In genomic region chr5:33681611-33682388, GRCm38 (mm10) we compare ENCODE assay signal across 15 mouse cellular contexts. TPM values are rescaled to one million over a fixed set of nuclear protein-coding genes. Genes with fewer than 3 reads are reported as not detected.
A peak's percentile ranks its signal among the peaks of the same experiment; 100 is the strongest.
DNase-seq lines count a peak whose midpoint lies in the region; ATAC-seq and TF ChIP-seq lines count a peak whose summit lies in the region.
"Had no signal": no experiment of that assay in that cellular context is flagged by ENCODE, and none has a peak within 500 bp of the region (broad histone marks: within the 10 kb centered on the region; RNA-seq: fewer than 3 reads in every experiment).

No protein-coding gene starts in this region.

- no peaks in the 10 kb centered on the region for H3K27me3 ChIP-seq in liver, embryonic 11.5 days (replicated peaks; ENCODE audit: control insufficient read depth, insufficient read depth, low read length)
- H3K27me3 ChIP-seq in stomach, postnatal 0 days (ENCODE audit: control insufficient read depth, insufficient read depth, low read length): no peaks in the 10 kb centered on the region
- H3K27me3 ChIP-seq: neural tube, embryonic 15.5 days; stomach, embryonic 15.5 days had no signal

- peak; percentile 72 for ATAC-seq in activated CD4-positive, CD25-positive, alpha-beta regulatory T cell, adult 4 months
- peak; percentile 89 for ATAC-seq in liver, embryonic 11.5 days (replicated peaks; ENCODE audit: low FRiP score)
- ATAC-seq in stomach, postnatal 0 days (ENCODE audit: low FRiP score, low TSS enrichment): no peak
- ATAC-seq: midbrain, embryonic 16.5 days had no signal

- H3K9ac ChIP-seq in liver, embryonic 11.5 days (ENCODE audit: low read depth, low read length): peak overlapping the region; percentile 13; the same call in 1 of the 2 replicates
- no peak overlapping the region for H3K9ac ChIP-seq in stomach, postnatal 0 days (ENCODE audit: low read length)
- H3K9ac ChIP-seq: hindbrain, embryonic 15.5 days; neural tube, embryonic 15.5 days; stomach, embryonic 15.5 days had no signal

- H3K27ac ChIP-seq in liver, embryonic 11.5 days (ENCODE audit: low read depth, low read length): peak overlapping the region; percentile 34
- H3K27ac ChIP-seq in stomach, postnatal 0 days (replicated peaks): peak overlapping the region; percentile 45; the same call in 1 of the 2 replicates
- H3K27ac ChIP-seq: hindbrain, embryonic 15.5 days; left cerebral cortex, adult 2 months; neural tube, embryonic 15.5 days; stomach, embryonic 15.5 days had no signal

- H3K9me3 ChIP-seq in liver, embryonic 11.5 days (ENCODE audit: control insufficient read depth, low read length): no peaks in the 10 kb centered on the region
- no peaks in the 10 kb centered on the region for H3K9me3 ChIP-seq in stomach, postnatal 0 days (ENCODE audit: control insufficient read depth, low read length)
- H3K9me3 ChIP-seq: hindbrain, embryonic 15.5 days; neural tube, embryonic 15.5 days; stomach, embryonic 15.5 days had no signal

- no peaks in the 10 kb centered on the region for H3K36me3 ChIP-seq in liver, embryonic 11.5 days (ENCODE audit: control insufficient read depth, insufficient read depth, low read length)
- H3K36me3 ChIP-seq in stomach, postnatal 0 days (ENCODE audit: control insufficient read depth, insufficient read depth, low read length): no peaks in the 10 kb centered on the region
- H3K36me3 ChIP-seq: hindbrain, embryonic 15.5 days; neural tube, embryonic 15.5 days; stomach, embryonic 15.5 days had no signal

- peak; percentile 4 for DNase-seq in lung, adult 2 months
- DNase-seq in lung, postnatal 25 days (ENCODE audit: low spot score): no peak
- peak; percentile 65 for DNase-seq in liver, embryonic 11.5 days (ENCODE audit: low spot score)
- DNase-seq in stomach, postnatal 0 days (ENCODE audit: low spot score): no peak
- DNase-seq in adrenal gland, adult 8-10 months: no peak
- no peak for DNase-seq in adrenal gland, adult (ENCODE audit: inconsistent age in 2 of 2, low spot score in 1 of 2)
- DNase-seq: cerebellum, postnatal 36 days; kidney, postnatal 36 days had no signal

- 65% methylated on average over 15 of the region's 15 CpGs for WGBS in lung, adult 2 months
- WGBS in liver, embryonic 11.5 days: 31% methylated on average over 15 of the region's 15 CpGs
- WGBS in stomach, postnatal 0 days: 75% methylated on average over 15 of the region's 15 CpGs

- H3K4me2 ChIP-seq in liver, embryonic 11.5 days: peak overlapping the region; percentile 7; the same call in 1 of the 2 replicates
- no peak overlapping the region for H3K4me2 ChIP-seq in stomach, postnatal 0 days (replicated peaks; ENCODE audit: low read depth)
- H3K4me2 ChIP-seq: heart, embryonic 11.5 days; hindbrain, embryonic 15.5 days; neural tube, embryonic 15.5 days; stomach, embryonic 15.5 days had no signal

- no peak for TF ChIP-seq POLR2A in lung, adult 2 months (IDR thresholded peaks at IDR 0.05; ENCODE audit: borderline replicate concordance, extremely low read depth, low read depth, low read length)

- no peaks in the 10 kb centered on the region; the same call in 1 of the 2 replicates for H3K4me1 ChIP-seq in lung, adult 2 months (ENCODE audit: control insufficient read depth, insufficient read depth, low read length)
- peaks cover 19% of the 10 kb centered on the region for H3K4me1 ChIP-seq in liver, embryonic 11.5 days (replicated peaks; ENCODE audit: control insufficient read depth, insufficient read depth, low read length)
- no peaks in the 10 kb centered on the region for H3K4me1 ChIP-seq in stomach, postnatal 0 days (replicated peaks; ENCODE audit: control insufficient read depth, insufficient read depth)
- H3K4me1 ChIP-seq: hindbrain, embryonic 15.5 days had no signal

- H3K4me3 ChIP-seq in lung, adult 2 months (replicated peaks; ENCODE audit: extremely low read depth, low read depth, low read length): no peak overlapping the region
- H3K4me3 ChIP-seq in liver, embryonic 11.5 days (ENCODE audit: low read depth, low read length): no peak overlapping the region
- no peak overlapping the region for H3K4me3 ChIP-seq in stomach, postnatal 0 days (ENCODE audit: low read depth, low read length)
- H3K4me3 ChIP-seq: hindbrain, embryonic 15.5 days; left cerebral cortex, adult 2 months; neural tube, embryonic 15.5 days; stomach, embryonic 15.5 days had no signal

- no peak for TF ChIP-seq CTCF in lung, adult 2 months (IDR thresholded peaks at IDR 0.05; ENCODE audit: insufficient read depth, low read length)
- TF ChIP-seq CTCF in stomach, postnatal 0 days (IDR thresholded peaks at IDR 0.05; ENCODE audit: low read depth): no peak

- TF ChIP-seq EP300 in stomach, postnatal 0 days (optimal IDR thresholded peaks at IDR 0.05): no peak

RNA-seq across cellular contexts. Expression of gene Tmem129, which starts 23.6 kb away (rescaled TPM):
- 41.5 and 46.1 TPM in 2 replicates for polyA plus RNA-seq in lung, adult 2 months (2012; rRNA removed)
- polyA plus RNA-seq in activated CD4-positive, CD25-positive, alpha-beta regulatory T cell, adult 4 months (2017; shearing (Covaris generic)): 10 to 100 TPM; 26.9 to 27.1 TPM
- 35.7 and 38.0 TPM in 2 replicates for polyA plus RNA-seq in liver, embryonic 11.5 days (2014; fragmentation: Nextera tagmentation; extraction: Ambion mirVana)
- polyA plus RNA-seq in stomach, postnatal 0 days (2015; fragmentation: Nextera tagmentation; extraction: Ambion mirVana): 16.7 and 17.4 TPM in 2 replicates
- total RNA-seq in adrenal gland, adult 8-10 months (2022): 10 to 100 TPM; 28.6 to 37.7 (median 33.2) TPM

RNA-seq across cellular contexts. Expression of gene Tacc3, which starts 23.9 kb away (rescaled TPM):
- 3.1 and 5.3 TPM in 2 replicates for polyA plus RNA-seq in lung, adult 2 months (2012; rRNA removed)
- 10 to 100 TPM; 51.6 to 56.2 TPM for polyA plus RNA-seq in activated CD4-positive, CD25-positive, alpha-beta regulatory T cell, adult 4 months (2017; shearing (Covaris generic))
- polyA plus RNA-seq in liver, embryonic 11.5 days (2014; fragmentation: Nextera tagmentation; extraction: Ambion mirVana): 229 and 255 TPM in 2 replicates
- 33.8 and 44.0 TPM in 2 replicates for polyA plus RNA-seq in stomach, postnatal 0 days (2015; fragmentation: Nextera tagmentation; extraction: Ambion mirVana)
- 1 to 10 TPM; 3.5 to 9.6 (median 6.7) TPM for total RNA-seq in adrenal gland, adult 8-10 months (2022)

RNA-seq across cellular contexts. Expression of gene Slbp, which starts 29.4 kb away (rescaled TPM):
- polyA plus RNA-seq in lung, adult 2 months (2012; rRNA removed): 20.4 and 21.3 TPM in 2 replicates
- 100 to 1,000 TPM; 182 to 187 TPM for polyA plus RNA-seq in activated CD4-positive, CD25-positive, alpha-beta regulatory T cell, adult 4 months (2017; shearing (Covaris generic))
- polyA plus RNA-seq in liver, embryonic 11.5 days (2014; fragmentation: Nextera tagmentation; extraction: Ambion mirVana): 369 and 394 TPM in 2 replicates
- polyA plus RNA-seq in stomach, postnatal 0 days (2015; fragmentation: Nextera tagmentation; extraction: Ambion mirVana): 84.0 and 87.3 TPM in 2 replicates
- 10 to 100 TPM; 34.0 to 42.1 (median 38.5) TPM for total RNA-seq in adrenal gland, adult 8-10 months (2022)

RNA-seq across cellular contexts. Expression of gene Fgfr3, which starts 39.7 kb away (rescaled TPM):
- polyA plus RNA-seq in lung, adult 2 months (2012; rRNA removed): 237 and 258 TPM in 2 replicates
- polyA plus RNA-seq in activated CD4-positive, CD25-positive, alpha-beta regulatory T cell, adult 4 months (2017; shearing (Covaris generic)): under 1 TPM in 1 of 2 experiments, not detected in 1; 0.11 TPM
- 7.8 and 8.5 TPM in 2 replicates for polyA plus RNA-seq in liver, embryonic 11.5 days (2014; fragmentation: Nextera tagmentation; extraction: Ambion mirVana)
- polyA plus RNA-seq in stomach, postnatal 0 days (2015; fragmentation: Nextera tagmentation; extraction: Ambion mirVana): 17.4 and 19.3 TPM in 2 replicates
- 1 to 10 TPM; 2.4 to 4.1 (median 3.1) TPM for total RNA-seq in adrenal gland, adult 8-10 months (2022)

RNA-seq across cellular contexts. Expression of gene Gm9903, which starts 52.1 kb away (rescaled TPM):
- 0.52 and 0.73 TPM in 2 replicates for polyA plus RNA-seq in lung, adult 2 months (2012; rRNA removed)
- under 1 TPM; 0.62 to 0.64 TPM for polyA plus RNA-seq in activated CD4-positive, CD25-positive, alpha-beta regulatory T cell, adult 4 months (2017; shearing (Covaris generic))
- polyA plus RNA-seq in liver, embryonic 11.5 days (2014; fragmentation: Nextera tagmentation; extraction: Ambion mirVana): 0.22 and 0.27 TPM in 2 replicates
- polyA plus RNA-seq in stomach, postnatal 0 days (2015; fragmentation: Nextera tagmentation; extraction: Ambion mirVana): 0.25 and 0.42 TPM in 2 replicates
- 1 to 10 TPM in 1 of 4 experiments, under 1 TPM in 3; 0.14 to 1.0 (median 0.62) TPM for total RNA-seq in adrenal gland, adult 8-10 months (2022)

Comparison
In these comparisons a context has a peak if more than half of its experiments do, and no peak if none do; other contexts are left out.
1. DNase-seq: peak in lung, adult 2 months (single experiment) and liver, embryonic 11.5 days (single experiment); none in lung, postnatal 25 days (single experiment), stomach, postnatal 0 days (single experiment), adrenal gland, adult 8-10 months (single experiment) and adrenal gland, adult (0 of 2).